Mouse (Mus musculus) bone marrow macrophage, adult 2 months (primary cell): ENCODE data around the gene Pdzk1.

Experiments
- CTCF ChIP-seq: IDR thresholded peaks from 2 replicates; pipeline ENCODE4 v1.5.1; 2012; ENCODE audit warnings: low read depth, mild to moderate bottlenecking, low read length, moderate library complexity
- POLR2A ChIP-seq: IDR thresholded peaks from 2 replicates; pipeline ENCODE4 v1.6.1; 2012; ENCODE audit warnings: mild to moderate bottlenecking, low read depth, low read length, borderline replicate concordance

- TF ChIP-seq POLR2A (no peak), CTCF (no peak)
Measured at GRCm38 (mm10) chr3:96838996-96839645, 10.0 kb downstream of the Pdzk1 start.
